Mouse (Mus musculus) lung, embryonic 16.5 days (tissue): ENCODE data around the gene Cfap74. TPM values are rescaled to one million over a fixed set of nuclear protein-coding genes. Genes with fewer than 3 reads are reported as not detected.

Experiments
- ATAC-seq: fragments of 200-750 bp; cut with Nextera tagmentation; 2 replicates; pipeline ENCODE4 v1.8.0; 2017; ENCODE audit warnings: low read depth, mild to moderate bottlenecking, moderate library complexity
- H3K27ac ChIP-seq: fragments of 300-500 bp; sonication (generic); 2 replicates; pipeline ENCODE4 v1.5.1; 2014; ENCODE audit warnings: mild to moderate bottlenecking, control low read depth, low read length
- H3K27me3 ChIP-seq: fragments of 300-500 bp; sonication (generic); 2 replicates; pipeline ENCODE4 v1.6.1; 2014; ENCODE audit warnings: low read depth, low read length, mixed read lengths; ENCODE audit not compliant: control insufficient read depth, insufficient read depth
- H3K36me3 ChIP-seq: fragments of 300-500 bp; sonication (generic); 2 replicates; pipeline ENCODE4 v1.6.1; 2014; ENCODE audit warnings: low read length; ENCODE audit not compliant: control insufficient read depth, insufficient read depth
- H3K4me1 ChIP-seq: fragments of 300-500 bp; sonication (generic); replicated peaks from 2 replicates; pipeline ENCODE4 v1.6.1; 2014; ENCODE audit warnings: low read length, mixed read lengths; ENCODE audit not compliant: control insufficient read depth, insufficient read depth
- H3K4me2 ChIP-seq: fragments of 300-500 bp; sonication (generic); 2 replicates; pipeline ENCODE4 v1.6.1; 2014; ENCODE audit warnings: low read depth, low read length, control low read depth
- H3K4me3 ChIP-seq: fragments of 300-500 bp; sonication (generic); 2 replicates; pipeline ENCODE4 v1.5.1; 2014; ENCODE audit warnings: mild to moderate bottlenecking, low read length, control low read depth
- H3K9ac ChIP-seq: fragments of 300-500 bp; sonication (generic); 2 replicates; pipeline ENCODE4 v1.6.1; 2014; ENCODE audit warnings: low read length, control low read depth
- H3K9me3 ChIP-seq: fragments of 300-500 bp; sonication (generic); 2 replicates; pipeline ENCODE4 v1.6.1; 2016; ENCODE audit warnings: low read length; ENCODE audit not compliant: control insufficient read depth
- WGBS: fragments of 180-500 bp; shearing (Covaris S2); extraction: QIAGEN DNeasy Blood & Tissue Kit; methylation state at CpG from one replicate; pipeline ENCODE4 v1.1.7; 2014; 5-methylcytosine and 5-hydroxymethylcytosine counted together
- polyA plus RNA-seq: library from polyadenylated mRNA; unstranded; fragments of >200 nt; fragmentation: Nextera tagmentation; extraction: Ambion mirVana; gene quantifications from 2 replicates; pipeline ENCODE4 v1.2.1, GENCODE M21; 2015

Gene Cfap74
- polyA plus RNA-seq, 1 experiment from 2014 or later: 2.8 TPM

DNA sequence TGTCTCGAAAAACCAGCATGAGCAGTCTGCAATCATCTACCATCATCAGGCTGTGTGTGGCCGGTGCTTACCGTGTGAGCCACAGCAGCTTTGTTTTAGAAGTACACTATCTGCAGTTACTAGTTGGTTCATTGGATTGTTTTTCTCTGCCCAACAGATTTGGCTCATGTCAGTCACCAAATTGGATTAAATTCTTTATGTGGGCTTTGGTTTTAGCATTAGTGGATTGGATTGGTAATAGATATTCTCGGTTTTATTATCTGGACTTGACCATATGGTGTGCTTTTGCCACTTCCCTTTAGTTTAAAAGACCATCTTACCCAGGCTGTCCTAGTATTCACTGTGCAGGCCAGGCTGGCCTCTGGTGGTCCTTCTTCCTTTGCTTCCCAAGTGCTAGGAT is 85.9 kb downstream of the Cfap74 start:
- Histone ChIP-seq H3K27ac (no peak overlapping the region), H3K4me3 (no peak overlapping the region), H3K9me3 (no peaks in the 10 kb centered on the region), H3K27me3 (no peaks in the 10 kb centered on the region), H3K9ac (no peak overlapping the region), H3K4me1 (peaks cover 28% of the 10 kb centered on the region), H3K36me3 (no peaks in the 10 kb centered on the region), H3K4me2 (no peak overlapping the region)
- 67% methylated on average over 4 of the region's 4 CpGs for WGBS
- ATAC-seq: no peak

DNA sequence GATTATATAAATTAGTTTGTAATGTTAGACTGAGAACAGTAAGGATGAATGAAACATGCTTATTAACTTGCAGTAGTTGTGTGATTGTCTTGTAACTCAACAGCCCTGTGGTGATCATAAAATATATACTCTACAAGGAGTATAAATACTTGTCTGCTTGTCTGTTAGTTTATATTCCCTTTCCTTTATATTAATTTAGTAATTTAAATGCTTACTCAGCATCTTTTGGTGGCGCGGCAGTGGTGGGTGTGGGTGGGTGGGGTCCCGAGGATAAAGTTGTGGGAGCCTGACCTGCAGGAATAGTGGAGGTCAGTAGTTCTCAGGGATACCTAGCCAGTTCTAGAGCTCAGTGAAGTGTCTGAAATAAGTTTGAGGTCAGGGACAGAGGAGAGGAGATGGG is 89.0 kb downstream of the Cfap74 start:
- H3K9ac ChIP-seq: no peak overlapping the region
- H3K27me3 ChIP-seq: no peaks in the 10 kb centered on the region
- ATAC-seq: no peak
- peaks cover 17% of the 10 kb centered on the region for H3K4me1 ChIP-seq
- H3K4me3 ChIP-seq: no peak overlapping the region
- H3K36me3 ChIP-seq: no peaks in the 10 kb centered on the region
- WGBS: 77% methylated on average over 3 of the region's 3 CpGs
- no peak overlapping the region for H3K27ac ChIP-seq
- H3K9me3 ChIP-seq: no peaks in the 10 kb centered on the region
- no peak overlapping the region for H3K4me2 ChIP-seq

DNA sequence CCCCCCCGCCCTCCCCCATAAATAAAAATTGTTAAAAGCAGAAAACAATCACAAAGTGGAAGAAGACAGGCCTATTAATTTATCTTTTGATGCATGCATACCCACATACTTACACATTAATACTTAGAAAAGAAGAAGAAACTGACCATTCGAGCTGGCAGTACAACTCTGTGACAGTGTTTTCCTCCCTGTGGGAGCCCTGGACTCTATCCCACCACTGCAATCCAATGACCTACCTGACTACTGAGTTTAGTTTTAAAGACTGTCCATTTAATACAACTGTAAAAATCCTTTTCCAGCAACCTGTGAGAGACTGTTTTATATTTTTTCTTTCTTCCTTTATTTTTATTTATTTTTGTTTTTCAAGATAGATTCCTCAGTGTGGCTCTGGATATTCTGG is 92.1 kb downstream of the Cfap74 start:
- no peaks in the 10 kb centered on the region for H3K27me3 ChIP-seq
- 61% methylated on average over 2 of the region's 2 CpGs for WGBS
- H3K36me3 ChIP-seq: no peaks in the 10 kb centered on the region
- H3K4me3 ChIP-seq: no peak overlapping the region
- no peak overlapping the region for H3K4me2 ChIP-seq
- ATAC-seq: no peak
- no peak overlapping the region for H3K27ac ChIP-seq
- no peak overlapping the region for H3K9ac ChIP-seq
- H3K9me3 ChIP-seq: no peaks in the 10 kb centered on the region
- peaks cover 8% of the 10 kb centered on the region; the same call in 1 of the 2 replicates for H3K4me1 ChIP-seq

DNA sequence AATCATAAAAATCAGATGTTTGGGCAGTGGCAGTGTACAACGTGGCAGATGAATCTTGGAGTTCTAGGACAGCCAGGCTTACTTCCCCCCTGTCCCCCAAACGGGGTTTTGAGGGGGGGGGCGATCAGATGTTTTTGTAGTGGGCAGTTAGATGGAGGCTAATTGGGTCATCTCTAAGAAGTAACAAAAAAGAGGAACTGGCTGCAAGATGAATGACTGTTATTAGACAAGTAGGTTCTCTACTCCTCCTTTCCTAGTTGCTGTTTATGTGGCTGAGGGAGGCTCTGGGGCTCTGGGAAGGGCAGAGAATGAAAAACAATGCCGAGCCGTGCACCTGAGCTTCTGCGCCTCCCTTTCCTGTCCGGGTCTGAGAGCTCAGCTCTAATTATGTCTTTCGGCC is 96.1 kb downstream of the Cfap74 start:
- Histone ChIP-seq H3K9me3 (no peaks in the 10 kb centered on the region), H3K27me3 (no peaks in the 10 kb centered on the region), H3K9ac (no peak overlapping the region), H3K36me3 (no peaks in the 10 kb centered on the region), H3K27ac (no peak overlapping the region), H3K4me3 (no peak overlapping the region), H3K4me1 (peaks cover 6% of the 10 kb centered on the region; the same call in 1 of the 2 replicates), H3K4me2 (no peak overlapping the region)
- WGBS: 56% methylated on average over 8 of the region's 8 CpGs
- ATAC-seq: no peak

DNA sequence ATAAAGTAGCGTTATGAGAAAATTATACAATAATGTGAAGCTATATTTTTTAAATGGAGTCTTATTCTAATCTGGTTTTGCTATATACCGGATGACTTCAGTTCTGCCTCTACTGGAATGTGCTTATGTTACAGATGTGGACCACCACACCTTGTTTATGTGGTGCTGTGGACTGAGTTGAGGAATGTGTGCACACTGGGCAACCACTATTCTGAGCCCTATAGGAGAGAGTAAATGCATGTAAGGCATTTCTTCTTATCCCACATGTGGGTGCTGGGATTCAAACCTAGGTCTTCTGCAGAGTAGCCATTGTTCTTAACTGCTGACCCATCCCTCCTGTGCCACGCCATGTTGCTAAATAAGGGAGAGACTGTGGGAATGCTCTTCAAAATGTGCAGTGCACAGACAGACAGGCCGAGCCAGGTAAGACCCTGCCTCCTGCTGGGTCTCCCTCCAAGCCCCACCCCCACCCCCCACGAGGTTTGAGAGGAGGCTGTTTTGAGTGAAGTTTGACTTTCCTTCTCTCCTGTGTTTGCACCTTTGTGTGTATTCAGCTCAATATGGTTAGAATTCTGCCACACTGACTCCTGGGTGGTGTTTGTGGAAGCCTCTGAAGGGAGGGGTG is 96.8 kb downstream of the Cfap74 start:
- peaks cover 9% of the 10 kb centered on the region; the same call in 1 of the 2 replicates for H3K4me1 ChIP-seq

DNA sequence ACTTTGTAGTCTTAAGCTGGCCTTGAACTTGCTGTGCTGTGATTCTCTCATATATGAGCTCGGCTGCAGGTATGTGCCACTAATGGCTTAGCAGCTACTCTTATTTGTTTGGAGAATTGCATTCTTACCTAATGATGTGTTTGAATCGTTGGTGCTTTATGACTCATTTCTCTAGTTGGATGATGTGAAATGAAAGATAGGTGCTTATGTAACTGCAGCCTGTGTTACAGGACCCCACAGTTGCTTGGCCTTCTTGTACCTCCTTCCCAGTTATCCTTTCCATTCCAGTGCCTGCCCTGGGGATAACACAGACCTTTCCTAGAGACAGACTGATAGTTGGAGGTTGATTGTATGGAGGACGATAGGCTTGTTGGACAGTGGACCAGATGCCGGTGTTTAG is 99.6 kb downstream of the Cfap74 start:
- Histone ChIP-seq H3K9ac (no peak overlapping the region), H3K4me1 (peaks cover 9% of the 10 kb centered on the region; the same call in 1 of the 2 replicates), H3K4me3 (no peak overlapping the region), H3K4me2 (no peak overlapping the region), H3K27ac (no peak overlapping the region), H3K9me3 (no peaks in the 10 kb centered on the region), H3K36me3 (no peaks in the 10 kb centered on the region), H3K27me3 (no peaks in the 10 kb centered on the region)
- no peak for ATAC-seq
- 87% methylated on average over 4 of the region's 4 CpGs for WGBS

More for the DNA sequence above, 96.8 kb downstream of the Cfap74 start:
- no peaks in the 10 kb centered on the region for H3K9me3 ChIP-seq
- WGBS: 74% methylated on average over 5 of the region's 5 CpGs
- H3K27me3 ChIP-seq: no peaks in the 10 kb centered on the region
- ATAC-seq: no peak
- H3K27ac ChIP-seq: no peak overlapping the region
- H3K9ac ChIP-seq: no peak overlapping the region
- no peak overlapping the region for H3K4me3 ChIP-seq
- no peak overlapping the region for H3K4me2 ChIP-seq
- no peaks in the 10 kb centered on the region for H3K36me3 ChIP-seq

DNA sequence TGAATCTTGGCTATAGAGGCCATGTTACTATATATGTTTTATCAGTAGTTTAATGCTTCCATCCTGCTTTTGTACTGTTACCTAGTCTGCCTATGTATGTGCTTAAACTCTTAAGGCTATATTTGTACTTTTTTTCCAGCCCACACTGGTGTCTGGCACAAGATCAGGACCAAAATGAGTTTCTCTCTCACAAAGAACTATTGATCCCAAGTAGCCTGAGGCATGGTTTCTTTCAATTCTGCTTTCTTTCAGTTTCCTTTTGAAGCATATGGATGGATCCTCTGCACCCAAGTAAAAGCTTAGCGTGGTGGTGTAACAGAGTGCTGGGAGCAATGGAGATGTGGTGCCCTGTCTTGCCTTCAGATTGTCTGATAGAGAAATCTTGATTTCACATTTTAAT is 102.0 kb downstream of the Cfap74 start:
- no peaks in the 10 kb centered on the region for H3K9me3 ChIP-seq
- no peak for ATAC-seq
- no peaks in the 10 kb centered on the region for H3K27me3 ChIP-seq
- WGBS: 84% methylated on average over 1 of the region's 1 CpGs
- no peak overlapping the region for H3K4me2 ChIP-seq
- H3K4me3 ChIP-seq: no peak overlapping the region
- H3K27ac ChIP-seq: no peak overlapping the region
- H3K4me1 ChIP-seq: 0 out of 2 replicates have a peak, but pooled peaks cover 3% of the 10 kb centered on the region
- no peak overlapping the region for H3K9ac ChIP-seq
- H3K36me3 ChIP-seq: peaks cover 2% of the 10 kb centered on the region; the same call in 1 of the 2 replicates

DNA sequence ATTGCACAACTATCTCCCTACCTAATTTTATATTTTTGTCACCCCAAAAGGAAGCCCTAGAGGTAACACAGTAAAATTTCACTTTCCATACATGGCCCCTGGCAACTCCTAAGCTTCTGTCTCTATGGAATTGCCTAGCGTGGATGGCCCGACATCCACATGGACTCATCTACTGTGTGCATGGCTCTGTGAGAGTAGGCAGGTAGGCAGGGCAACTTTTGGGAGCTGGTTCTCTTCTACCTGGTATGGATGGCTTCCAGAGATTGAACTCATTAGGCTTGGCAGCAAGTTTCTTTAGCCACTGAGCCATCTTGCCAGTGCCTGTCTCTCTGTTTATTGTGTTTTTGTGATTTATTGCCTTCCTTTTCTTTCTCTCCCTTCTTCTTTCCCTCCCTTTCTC is 105.8 kb downstream of the Cfap74 start:
- ATAC-seq: no peak
- Histone ChIP-seq H3K4me3 (no peak overlapping the region), H3K4me1 (0 out of 2 replicates have a peak, but pooled peaks cover 3% of the 10 kb centered on the region), H3K9me3 (no peaks in the 10 kb centered on the region), H3K36me3 (peaks cover 7% of the 10 kb centered on the region; the same call in 1 of the 2 replicates), H3K27me3 (no peaks in the 10 kb centered on the region), H3K27ac (no peak overlapping the region), H3K4me2 (no peak overlapping the region), H3K9ac (no peak overlapping the region)
- WGBS: 89% methylated on average over 2 of the region's 2 CpGs
